Mouse (Mus musculus): ENCODE data around the gene Immp1l.

Immp1l gene

GRCm38 (mm10) chr2:105903896-105904756 is at the start of gene Immp1l, which contains the start of gene Elp4:
Immp1l (plus strand) TSS chr2:105904638.
Elp4 (minus strand) TSS chr2:105904564.
- peak; percentile 98 for DNase-seq

- peak; percentile 52 for DNase-seq
Observed at GRCm38 (mm10) chr2:105854740-105855139, 49.7 kb upstream of the Immp1l start.

GRCm38 (mm10) chr2:105873403-105873802 is 31.0 kb upstream of the Immp1l start:
- no peak for DNase-seq

- no peak for DNase-seq
Observed at GRCm38 (mm10) chr2:105890816-105891215, 13.6 kb upstream of the Immp1l start.

GRCm38 (mm10) chr2:105904757-105905146 is 314 bp downstream of the Immp1l start:
- DNase-seq, result no peak

GRCm38 (mm10) chr2:105908351-105908750 is 3.9 kb downstream of the Immp1l start:
- no peak for DNase-seq

- DNase-seq, result no peak
Observed at GRCm38 (mm10) chr2:105910611-105911010, 6.2 kb downstream of the Immp1l start.

- DNase-seq, result no peak
Observed at GRCm38 (mm10) chr2:105913655-105914366, 9.4 kb downstream of the Immp1l start.

GRCm38 (mm10) chr2:105916671-105917070 is 12.2 kb downstream of the Immp1l start:
- DNase-seq, result no peak

- DNase-seq, result no peak
Observed at GRCm38 (mm10) chr2:105917623-105918346, 13.3 kb downstream of the Immp1l start.

- DNase-seq, result no peak
Observed at GRCm38 (mm10) chr2:105950131-105950530, 45.7 kb downstream of the Immp1l start.

- DNase-seq, result no peak
Observed at GRCm38 (mm10) chr2:105951350-105951940, 47.0 kb downstream of the Immp1l start.

- DNase-seq, result no peak
Observed at GRCm38 (mm10) chr2:105953862-105954261, 49.4 kb downstream of the Immp1l start.

- no peak for DNase-seq
Observed at GRCm38 (mm10) chr2:105963447-105963846, 59.0 kb downstream of the Immp1l start.

- no peak for DNase-seq
Observed at GRCm38 (mm10) chr2:105973941-105974340, 69.5 kb downstream of the Immp1l start.

GRCm38 (mm10) chr2:105978065-105978464 is 73.6 kb downstream of the Immp1l start:
- no peak for DNase-seq

GRCm38 (mm10) chr2:105985206-105985605 is 80.8 kb downstream of the Immp1l start:
- DNase-seq, result no peak

- no peak for DNase-seq
Observed at GRCm38 (mm10) chr2:105987131-105987530, 82.7 kb downstream of the Immp1l start.

GRCm38 (mm10) chr2:105987999-105988398 is 83.6 kb downstream of the Immp1l start:
- no peak for DNase-seq

GRCm38 (mm10) chr2:106002835-106003739 is 98.6 kb downstream of the Immp1l start, which contains the start of gene Dnajc24:
Dnajc24 (minus strand) TSS chr2:106003549.
- peak; percentile 89 for DNase-seq

GRCm38 (mm10) chr2:106008415-106008814 is 104.0 kb downstream of the Immp1l start:
- DNase-seq, result no peak
